Mouse (Mus musculus): ENCODE results near the gene Ankrd33b. TPM values are rescaled to one million over a fixed set of nuclear protein-coding genes. Genes with fewer than 3 reads are reported as not detected.

Gene Ankrd33b
- polyA plus RNA-seq, 1 experiment from 2014 or later, result 1.8 TPM

DNA sequence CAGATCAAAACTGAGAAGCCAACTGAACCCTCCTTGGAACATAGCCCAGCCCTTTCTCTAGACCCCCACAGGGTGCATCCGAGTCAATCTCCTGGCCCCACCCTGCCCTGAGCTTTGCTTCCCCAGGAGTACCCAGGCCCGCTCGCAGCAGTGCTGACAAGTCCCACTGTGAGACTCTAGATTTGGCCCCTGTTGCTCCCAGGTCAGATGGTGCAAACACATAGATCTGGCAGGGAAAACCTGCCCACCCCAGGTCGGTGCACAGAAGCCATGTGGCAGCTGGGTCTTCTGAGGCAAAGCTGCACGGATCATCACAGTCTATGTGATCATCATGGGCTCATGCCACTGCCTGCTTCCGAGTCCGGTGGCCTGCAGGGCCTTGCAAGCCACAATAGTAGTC lies 94.8 kb downstream of the Ankrd33b start:
- Histone ChIP-seq H3K9me3 (ENCODE audit: low read length) (no peaks in the 10 kb centered on the region), H3K4me3 (ENCODE audit: low read depth, low read length) (no peak overlapping the region), H3K4me2 (ENCODE audit: low read depth, low read length) (no peak overlapping the region), H3K27me3 (ENCODE audit: insufficient read depth, low read length) (no peaks in the 10 kb centered on the region), H3K9ac (replicated peaks) (no peak overlapping the region), H3K36me3 (replicated peaks; ENCODE audit: insufficient read depth, low read length) (peaks cover 27% of the 10 kb centered on the region), H3K27ac (ENCODE audit: low read depth) (no peak overlapping the region), H3K4me1 (ENCODE audit: insufficient read depth) (no peaks in the 10 kb centered on the region)
- WGBS (ENCODE audit: insufficient replicate concordance), result 80% methylated on average over 7 of the region's 7 CpGs
- ATAC-seq (no peak), DNase-seq (no peak)
- TF ChIP-seq CTCF (IDR thresholded peaks at IDR 0.05; ENCODE audit: low read depth), result no peak
- no peak for TF ChIP-seq EP300 (IDR thresholded peaks at IDR 0.05; ENCODE audit: low read depth)

GRCm38 (mm10) chr15:31269558-31269957 lies 98.0 kb downstream of the Ankrd33b start:
- H3K9ac ChIP-seq (replicated peaks), result no peak overlapping the region
- DNase-seq, result no peak
- no peaks in the 10 kb centered on the region for H3K9me3 ChIP-seq (ENCODE audit: low read length)
- no peak for TF ChIP-seq EP300 (IDR thresholded peaks at IDR 0.05; ENCODE audit: low read depth)
- TF ChIP-seq CTCF (IDR thresholded peaks at IDR 0.05; ENCODE audit: low read depth), result no peak
- 43% methylated on average over 4 of the region's 4 CpGs for WGBS (ENCODE audit: insufficient replicate concordance)
- H3K27me3 ChIP-seq (ENCODE audit: insufficient read depth, low read length), result no peaks in the 10 kb centered on the region
- no peak overlapping the region for H3K4me2 ChIP-seq (ENCODE audit: low read depth, low read length)
- no peak overlapping the region for H3K27ac ChIP-seq (ENCODE audit: low read depth)
- H3K4me3 ChIP-seq (ENCODE audit: low read depth, low read length), result no peak overlapping the region
- ATAC-seq, result no peak
- no peaks in the 10 kb centered on the region for H3K4me1 ChIP-seq (ENCODE audit: insufficient read depth)
- H3K36me3 ChIP-seq (replicated peaks; ENCODE audit: insufficient read depth, low read length), result peaks cover 24% of the 10 kb centered on the region

GRCm38 (mm10) chr15:31268148-31268547 lies 99.4 kb downstream of the Ankrd33b start:
- H3K4me2 ChIP-seq (ENCODE audit: low read depth, low read length), result no peak overlapping the region
- no peaks in the 10 kb centered on the region for H3K9me3 ChIP-seq (ENCODE audit: low read length)
- no peak overlapping the region for H3K27ac ChIP-seq (ENCODE audit: low read depth)
- DNase-seq (no peak), ATAC-seq (no peak)
- 82% methylated on average over 6 of the region's 6 CpGs for WGBS (ENCODE audit: insufficient replicate concordance)
- H3K36me3 ChIP-seq (replicated peaks; ENCODE audit: insufficient read depth, low read length), result peaks cover 11% of the 10 kb centered on the region
- H3K4me1 ChIP-seq (ENCODE audit: insufficient read depth), result no peaks in the 10 kb centered on the region
- no peak overlapping the region for H3K4me3 ChIP-seq (ENCODE audit: low read depth, low read length)
- H3K27me3 ChIP-seq (ENCODE audit: insufficient read depth, low read length), result no peaks in the 10 kb centered on the region
- H3K9ac ChIP-seq (replicated peaks), result no peak overlapping the region
- TF ChIP-seq EP300 (IDR thresholded peaks at IDR 0.05; ENCODE audit: low read depth), result no peak
- TF ChIP-seq CTCF (IDR thresholded peaks at IDR 0.05; ENCODE audit: low read depth), result no peak

DNA sequence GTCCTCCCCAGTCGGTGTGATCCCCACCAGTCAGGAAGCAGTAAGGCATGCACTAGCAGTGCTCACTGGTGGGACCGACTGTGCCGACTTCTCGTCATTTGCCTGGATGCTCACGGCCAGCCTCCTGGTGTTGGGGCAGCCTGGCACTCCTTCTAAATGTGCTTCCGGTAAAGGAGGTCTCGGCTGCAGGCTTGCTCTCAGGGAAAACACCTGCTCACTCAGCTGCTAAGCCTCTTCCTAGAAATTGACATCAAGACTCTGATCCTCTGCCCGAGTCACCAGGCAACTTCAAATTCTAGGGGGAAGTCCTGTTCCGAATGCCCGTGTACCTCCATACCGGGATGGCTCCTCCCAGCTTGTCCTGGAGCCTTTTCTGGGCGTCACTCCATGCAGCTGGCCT lies 101.7 kb downstream of the Ankrd33b start:
- Histone ChIP-seq H3K27ac (ENCODE audit: low read depth) (no peak overlapping the region), H3K4me3 (ENCODE audit: low read depth, low read length) (no peak overlapping the region), H3K9me3 (ENCODE audit: low read length) (no peaks in the 10 kb centered on the region), H3K4me1 (ENCODE audit: insufficient read depth) (no peaks in the 10 kb centered on the region), H3K9ac (replicated peaks) (no peak overlapping the region), H3K27me3 (ENCODE audit: insufficient read depth, low read length) (no peaks in the 10 kb centered on the region), H3K4me2 (ENCODE audit: low read depth, low read length) (no peak overlapping the region), H3K36me3 (replicated peaks; ENCODE audit: insufficient read depth, low read length) (0 out of 2 replicates have a peak, but pooled peaks cover 2% of the 10 kb centered on the region)
- ATAC-seq, result no peak
- TF ChIP-seq EP300 (IDR thresholded peaks at IDR 0.05; ENCODE audit: low read depth), result no peak
- no peak for TF ChIP-seq CTCF (IDR thresholded peaks at IDR 0.05; ENCODE audit: low read depth)
- 83% methylated on average over 12 of the region's 12 CpGs for WGBS (ENCODE audit: insufficient replicate concordance)
- DNase-seq, result no peak

GRCm38 (mm10) chr15:31265404-31265803 lies 102.1 kb downstream of the Ankrd33b start:
- Histone ChIP-seq H3K4me1 (ENCODE audit: insufficient read depth) (no peaks in the 10 kb centered on the region), H3K27me3 (ENCODE audit: insufficient read depth, low read length) (no peaks in the 10 kb centered on the region), H3K36me3 (replicated peaks; ENCODE audit: insufficient read depth, low read length) (0 out of 2 replicates have a peak, but pooled peaks cover 2% of the 10 kb centered on the region), H3K4me3 (ENCODE audit: low read depth, low read length) (no peak overlapping the region), H3K4me2 (ENCODE audit: low read depth, low read length) (no peak overlapping the region), H3K9me3 (ENCODE audit: low read length) (no peaks in the 10 kb centered on the region), H3K27ac (ENCODE audit: low read depth) (no peak overlapping the region), H3K9ac (replicated peaks) (no peak overlapping the region)
- ATAC-seq (no peak), DNase-seq (no peak)
- TF ChIP-seq EP300 (IDR thresholded peaks at IDR 0.05; ENCODE audit: low read depth) (no peak), CTCF (IDR thresholded peaks at IDR 0.05; ENCODE audit: low read depth) (no peak)
- WGBS (ENCODE audit: insufficient replicate concordance), result 88% methylated on average over 8 of the region's 8 CpGs

GRCm38 (mm10) chr15:31264827-31265226 lies 102.7 kb downstream of the Ankrd33b start:
- ATAC-seq, result peak; percentile 83
- no peak overlapping the region for H3K27ac ChIP-seq (ENCODE audit: low read depth)

DNA sequence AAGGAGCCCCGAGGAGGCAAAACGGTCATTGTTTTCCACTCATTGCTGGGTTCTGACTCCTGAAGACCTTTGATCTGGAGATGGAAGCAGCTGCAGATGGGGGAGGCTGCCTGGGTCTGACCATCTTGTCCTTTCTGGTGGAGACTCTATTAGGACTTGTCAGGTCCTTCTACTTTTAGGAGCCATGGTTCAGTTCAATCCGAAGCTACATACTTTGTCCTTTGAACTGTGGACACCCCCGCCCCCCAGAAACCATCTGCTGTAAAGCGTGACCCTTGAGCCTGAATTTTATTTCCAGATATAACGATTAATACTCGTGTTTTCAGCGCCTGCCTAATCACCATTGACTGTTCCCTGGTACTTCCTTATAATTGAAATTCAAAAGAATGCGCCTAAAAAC lies 105.2 kb downstream of the Ankrd33b start:
- Histone ChIP-seq H3K27me3 (ENCODE audit: insufficient read depth, low read length) (no peaks in the 10 kb centered on the region), H3K4me1 (ENCODE audit: insufficient read depth) (no peaks in the 10 kb centered on the region), H3K9me3 (ENCODE audit: low read length) (no peaks in the 10 kb centered on the region), H3K4me3 (ENCODE audit: low read depth, low read length) (no peak overlapping the region), H3K27ac (ENCODE audit: low read depth) (no peak overlapping the region), H3K4me2 (ENCODE audit: low read depth, low read length) (no peak overlapping the region), H3K36me3 (replicated peaks; ENCODE audit: insufficient read depth, low read length) (peaks cover 5% of the 10 kb centered on the region; the same call in 1 of the 2 replicates), H3K9ac (replicated peaks) (no peak overlapping the region)
- ATAC-seq (no peak), DNase-seq (no peak)
- 75% methylated on average over 9 of the region's 9 CpGs for WGBS (ENCODE audit: insufficient replicate concordance)
- TF ChIP-seq EP300 (IDR thresholded peaks at IDR 0.05; ENCODE audit: low read depth) (no peak), CTCF (IDR thresholded peaks at IDR 0.05; ENCODE audit: low read depth) (no peak)

More at GRCm38 (mm10) chr15:31264827-31265226, 102.7 kb downstream of the Ankrd33b start:
- DNase-seq, result peak; percentile 77
- Histone ChIP-seq H3K27me3 (ENCODE audit: insufficient read depth, low read length) (no peaks in the 10 kb centered on the region), H3K36me3 (replicated peaks; ENCODE audit: insufficient read depth, low read length) (0 out of 2 replicates have a peak, but pooled peaks cover 2% of the 10 kb centered on the region), H3K9ac (replicated peaks) (no peak overlapping the region), H3K4me3 (ENCODE audit: low read depth, low read length) (no peak overlapping the region), H3K4me2 (ENCODE audit: low read depth, low read length) (no peak overlapping the region), H3K4me1 (ENCODE audit: insufficient read depth) (no peaks in the 10 kb centered on the region), H3K9me3 (ENCODE audit: low read length) (no peaks in the 10 kb centered on the region)
- TF ChIP-seq CTCF (IDR thresholded peaks at IDR 0.05; ENCODE audit: low read depth) (peak; percentile 94), EP300 (IDR thresholded peaks at IDR 0.05; ENCODE audit: low read depth) (no peak)
- WGBS (ENCODE audit: insufficient replicate concordance), result 46% methylated on average over 6 of the region's 6 CpGs

Data from liver, postnatal 0 days (tissue).